Mouse (Mus musculus): ENCODE data around the gene Ndufb7. TPM values are rescaled to one million over a fixed set of nuclear protein-coding genes. Genes with fewer than 3 reads are reported as not detected.
"Not testable (repeated sequence)": the region's sequence is repeated elsewhere in the genome, so short reads cannot be mapped to it uniquely, and the experiment has no call there.

Gene Ndufb7
- 214 and 230 TPM in 2 replicates for polyA plus RNA-seq (2015; fragmentation: Nextera tagmentation; extraction: Ambion mirVana)

DNA sequence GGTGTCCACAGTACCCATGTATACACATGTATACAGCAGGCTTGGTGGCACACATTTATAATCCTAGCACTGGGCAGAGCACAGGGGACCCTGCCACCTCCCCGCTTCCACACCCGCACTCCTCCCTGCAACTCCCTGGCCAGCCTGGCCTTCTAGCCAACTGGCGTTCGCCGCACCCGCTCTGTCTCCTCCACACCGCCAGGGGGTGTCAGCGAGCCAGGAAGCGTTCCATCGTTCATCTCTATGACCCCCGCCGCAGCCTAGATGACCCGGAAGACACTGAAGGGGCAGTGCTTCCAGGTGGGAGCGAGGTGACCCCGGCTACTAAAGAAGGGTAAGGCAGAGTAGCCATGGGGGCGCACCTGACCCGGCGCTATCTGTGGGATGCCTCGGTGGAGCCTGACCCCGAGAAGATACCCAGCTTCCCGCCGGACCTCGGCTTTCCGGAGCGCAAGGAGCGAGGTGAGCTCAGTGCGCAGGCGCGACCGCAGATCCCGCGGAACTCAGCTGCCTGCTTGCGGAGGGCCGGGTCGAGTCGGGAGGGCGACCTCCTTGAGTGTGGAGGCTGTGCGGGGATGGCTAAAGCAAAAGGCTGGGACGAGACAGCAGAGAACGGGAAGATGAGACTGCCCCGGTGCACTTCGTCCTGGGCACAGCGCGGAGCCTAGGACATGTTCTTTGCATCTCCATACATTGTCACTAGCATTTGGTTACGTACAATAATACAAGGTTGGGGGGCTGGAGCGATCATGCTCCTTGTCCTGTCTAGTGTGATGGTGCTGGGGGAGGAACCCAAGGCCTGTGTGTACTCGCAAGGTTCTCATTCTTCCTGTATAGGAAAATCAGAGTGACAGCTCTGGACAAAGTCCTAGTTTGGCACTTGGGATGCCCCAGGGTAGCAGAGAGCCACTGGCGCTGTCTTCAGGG lies at the start of gene Ndufb7:
Ndufb7 (plus strand) TSS at position 203 of the 927 bp plus-strand sequence.
- peak within 1 kb of the TSS; percentile 88 for H3K4me2 ChIP-seq (ENCODE audit: low read depth, low read length)
- H3K4me1 ChIP-seq (ENCODE audit: control insufficient read depth, low read depth, low read length) = peaks cover 44% of the 10 kb centered on the region
- peak within 1 kb of the TSS; percentile 91 for H3K4me3 ChIP-seq (ENCODE audit: low read depth, low read length)
- WGBS (ENCODE audit: insufficient replicate concordance) = under 1% methylated on average over 48 of the region's 48 CpGs
- H3K9me3 ChIP-seq (replicated peaks; ENCODE audit: control insufficient read depth, low read length) = no peaks in the 10 kb centered on the region
- H3K27me3 ChIP-seq (ENCODE audit: control insufficient read depth, insufficient read depth, low read depth, low read length) = no peaks in the 10 kb centered on the region
- peak within 1 kb of the TSS; percentile 82 for H3K27ac ChIP-seq (ENCODE audit: low read length)
- ATAC-seq (ENCODE audit: low read depth) = peak; percentile 82
- peaks cover 9% of the 10 kb centered on the region for H3K36me3 ChIP-seq (ENCODE audit: control insufficient read depth, insufficient read depth)
- peak within 1 kb of the TSS; percentile 90 for H3K9ac ChIP-seq (ENCODE audit: low read depth, low read length)

DNA sequence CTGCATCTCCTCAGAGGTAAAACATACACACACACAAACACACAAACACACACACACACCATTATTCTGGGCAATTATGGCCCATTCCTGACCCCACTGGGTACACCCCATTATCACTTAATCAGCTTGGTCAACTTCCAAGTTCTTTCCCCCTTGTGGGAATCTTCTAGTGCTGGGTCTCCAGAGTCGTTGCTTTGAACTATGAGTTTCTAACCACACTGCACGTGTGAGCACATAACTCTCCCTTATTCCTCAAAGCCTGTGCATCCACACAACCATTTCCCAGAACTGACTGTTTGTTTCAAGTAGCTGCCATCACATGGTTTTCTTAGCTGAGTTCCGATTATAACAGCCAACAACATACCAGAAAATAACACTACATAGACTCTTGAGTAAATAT lies 46.0 kb upstream of the Ndufb7 start:
- no peak overlapping the region for H3K27ac ChIP-seq (ENCODE audit: low read length)
- H3K27me3 ChIP-seq (ENCODE audit: control insufficient read depth, insufficient read depth, low read depth, low read length) = no peaks in the 10 kb centered on the region
- H3K36me3 ChIP-seq (ENCODE audit: control insufficient read depth, insufficient read depth) = no peaks in the 10 kb centered on the region
- H3K4me1 ChIP-seq (ENCODE audit: control insufficient read depth, low read depth, low read length) = no peaks in the 10 kb centered on the region
- ATAC-seq (ENCODE audit: low read depth) = no peak
- no peak overlapping the region for H3K9ac ChIP-seq (ENCODE audit: low read depth, low read length)
- H3K4me2 ChIP-seq (ENCODE audit: low read depth, low read length) = no peak overlapping the region
- no peaks in the 10 kb centered on the region for H3K9me3 ChIP-seq (replicated peaks; ENCODE audit: control insufficient read depth, low read length)
- WGBS (ENCODE audit: insufficient replicate concordance) = 47% methylated on average over 3 of the region's 3 CpGs
- no peak overlapping the region for H3K4me3 ChIP-seq (ENCODE audit: low read depth, low read length)

DNA sequence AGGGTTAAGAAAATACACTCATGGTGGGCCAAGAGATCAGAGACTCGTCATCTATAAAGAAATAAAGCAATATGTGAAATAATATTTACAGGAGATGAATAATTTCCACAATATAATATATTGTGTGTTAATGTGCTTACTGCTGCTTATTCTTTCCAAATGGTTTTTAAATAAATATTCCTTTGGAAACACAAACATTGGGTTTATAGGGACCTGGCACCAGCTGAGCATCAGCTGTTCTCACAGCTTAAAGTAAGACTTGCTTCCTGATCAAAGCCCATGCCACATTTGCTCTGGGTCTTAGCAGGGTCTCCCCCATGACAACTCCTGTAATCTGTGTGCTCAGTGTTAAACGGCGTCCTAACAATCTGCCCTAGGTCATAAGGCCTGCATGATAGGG lies 45.6 kb upstream of the Ndufb7 start:
- not testable (repeated sequence) for H3K4me1 ChIP-seq (ENCODE audit: control insufficient read depth, low read depth, low read length); ATAC-seq (ENCODE audit: low read depth)

DNA sequence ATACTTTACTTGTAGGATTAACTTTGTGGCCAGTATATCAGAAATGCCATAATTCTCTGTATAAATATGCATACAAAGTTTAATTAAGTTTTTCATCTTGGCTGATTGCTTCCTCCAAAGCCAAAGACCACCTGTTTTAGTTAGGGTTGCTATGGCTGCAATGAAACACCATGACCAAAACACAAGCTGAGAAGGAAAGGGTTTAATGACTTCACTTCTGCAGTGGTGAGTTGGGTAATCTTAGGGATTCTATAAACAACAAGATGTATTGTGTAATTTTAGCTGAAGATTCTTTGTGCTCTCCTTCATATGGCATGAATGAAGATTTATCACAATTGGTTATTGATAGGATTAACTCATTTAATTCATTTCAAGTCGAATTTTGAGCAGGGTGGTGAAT lies 45.2 kb upstream of the Ndufb7 start:
- Histone ChIP-seq H3K4me1 (ENCODE audit: control insufficient read depth, low read depth, low read length) (no peaks in the 10 kb centered on the region), H3K9ac (ENCODE audit: low read depth, low read length) (no peak overlapping the region), H3K36me3 (ENCODE audit: control insufficient read depth, insufficient read depth) (no peaks in the 10 kb centered on the region), H3K27ac (ENCODE audit: low read length) (no peak overlapping the region), H3K4me3 (ENCODE audit: low read depth, low read length) (no peak overlapping the region), H3K27me3 (ENCODE audit: control insufficient read depth, insufficient read depth, low read depth, low read length) (no peaks in the 10 kb centered on the region), H3K9me3 (replicated peaks; ENCODE audit: control insufficient read depth, low read length) (no peaks in the 10 kb centered on the region), H3K4me2 (ENCODE audit: low read depth, low read length) (no peak overlapping the region)
- 17% methylated on average over 1 of the region's 1 CpGs for WGBS (ENCODE audit: insufficient replicate concordance)
- no peak for ATAC-seq (ENCODE audit: low read depth)

More for the DNA sequence above, 45.6 kb upstream of the Ndufb7 start:
- H3K9me3 ChIP-seq (replicated peaks; ENCODE audit: control insufficient read depth, low read length); H3K4me3 ChIP-seq (ENCODE audit: low read depth, low read length); H3K27me3 ChIP-seq (ENCODE audit: control insufficient read depth, insufficient read depth, low read depth, low read length); H3K9ac ChIP-seq (ENCODE audit: low read depth, low read length); H3K4me2 ChIP-seq (ENCODE audit: low read depth, low read length); H3K36me3 ChIP-seq (ENCODE audit: control insufficient read depth, insufficient read depth); H3K27ac ChIP-seq (ENCODE audit: low read length): not testable (repeated sequence)
- WGBS (ENCODE audit: insufficient replicate concordance) = 59% methylated on average over 3 of the region's 3 CpGs

DNA sequence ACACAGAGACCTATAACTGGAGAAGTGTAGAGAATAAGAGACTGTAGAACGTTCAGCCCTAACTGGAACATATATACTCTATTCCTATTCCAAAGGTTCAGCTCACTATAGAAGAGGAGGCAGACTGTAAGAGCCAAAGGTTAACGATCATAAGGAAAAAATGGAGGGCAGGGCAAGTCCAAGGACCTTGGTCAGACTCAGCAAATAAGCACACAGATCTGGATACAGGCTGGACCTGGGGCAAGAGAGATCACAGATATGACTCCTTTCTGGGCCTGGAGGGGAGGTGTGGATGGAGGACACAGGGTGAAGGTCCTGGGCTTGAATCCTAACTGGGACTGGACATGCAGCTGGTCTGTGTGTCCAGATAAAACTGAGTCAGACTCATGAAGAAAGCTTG lies 31.7 kb upstream of the Ndufb7 start:
- Histone ChIP-seq H3K4me3 (ENCODE audit: low read depth, low read length) (no peak overlapping the region), H3K27ac (ENCODE audit: low read length) (no peak overlapping the region), H3K9me3 (replicated peaks; ENCODE audit: control insufficient read depth, low read length) (no peaks in the 10 kb centered on the region), H3K4me1 (ENCODE audit: control insufficient read depth, low read depth, low read length) (no peaks in the 10 kb centered on the region), H3K27me3 (ENCODE audit: control insufficient read depth, insufficient read depth, low read depth, low read length) (no peaks in the 10 kb centered on the region), H3K4me2 (ENCODE audit: low read depth, low read length) (no peak overlapping the region), H3K9ac (ENCODE audit: low read depth, low read length) (no peak overlapping the region), H3K36me3 (ENCODE audit: control insufficient read depth, insufficient read depth) (no peaks in the 10 kb centered on the region)
- 54% methylated on average over 2 of the region's 2 CpGs for WGBS (ENCODE audit: insufficient replicate concordance)
- no peak for ATAC-seq (ENCODE audit: low read depth)

DNA sequence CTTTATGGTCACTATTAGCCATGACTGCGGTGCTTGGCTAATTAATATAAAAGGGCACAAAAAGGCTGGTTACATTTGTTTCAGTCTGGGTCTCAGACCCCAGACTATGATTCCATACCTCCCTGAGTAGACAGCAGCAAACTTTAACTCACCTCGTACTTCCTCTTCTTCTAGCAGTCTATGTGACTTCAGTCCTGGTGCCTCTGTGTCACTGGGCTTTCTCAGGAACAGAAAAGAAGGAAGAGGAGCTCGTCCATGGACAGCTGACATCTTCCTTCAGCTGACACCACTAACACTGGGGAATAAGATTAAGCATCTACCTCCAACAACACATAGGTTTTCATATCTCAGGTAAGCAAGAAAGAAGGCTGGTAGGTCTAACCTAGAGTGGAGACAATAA lies 30.7 kb upstream of the Ndufb7 start, which contains the start of gene Olfr370:
Olfr370 (plus strand) TSS at position 45 of the 400 bp plus-strand sequence.
- WGBS (ENCODE audit: insufficient replicate concordance) = 43% methylated on average over 3 of the region's 3 CpGs
- H3K27me3 ChIP-seq (ENCODE audit: control insufficient read depth, insufficient read depth, low read depth, low read length) = no peaks in the 10 kb centered on the region
- H3K4me1 ChIP-seq (ENCODE audit: control insufficient read depth, low read depth, low read length) = no peaks in the 10 kb centered on the region
- H3K4me3 ChIP-seq (ENCODE audit: low read depth, low read length) = no peak within 1 kb of the TSS
- no peak within 1 kb of the TSS for H3K4me2 ChIP-seq (ENCODE audit: low read depth, low read length)
- H3K9me3 ChIP-seq (replicated peaks; ENCODE audit: control insufficient read depth, low read length) = no peaks in the 10 kb centered on the region
- H3K36me3 ChIP-seq (ENCODE audit: control insufficient read depth, insufficient read depth) = no peaks in the 10 kb centered on the region
- no peak within 1 kb of the TSS for H3K27ac ChIP-seq (ENCODE audit: low read length)
- no peak for ATAC-seq (ENCODE audit: low read depth)
- no peak within 1 kb of the TSS for H3K9ac ChIP-seq (ENCODE audit: low read depth, low read length)

DNA sequence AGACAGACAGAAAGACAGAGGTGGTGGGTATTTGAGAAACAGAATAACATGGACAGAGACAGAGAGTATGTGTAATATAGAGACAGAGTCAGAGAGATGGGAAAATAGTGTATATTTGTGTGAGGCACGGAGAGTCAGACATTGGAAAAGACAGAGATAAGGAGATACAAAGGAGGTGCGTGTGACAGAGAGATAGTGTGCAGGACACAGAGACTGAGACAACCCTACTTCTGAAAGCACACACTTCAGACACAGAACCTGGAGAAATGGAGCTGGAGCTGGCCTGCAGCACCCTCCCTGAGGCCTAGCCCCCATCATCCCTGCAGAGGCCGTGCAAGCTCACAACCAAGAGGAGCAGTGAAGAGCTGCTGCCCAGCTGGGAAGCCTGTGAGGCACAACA lies 3.8 kb upstream of the Ndufb7 start:
- peak overlapping the region; percentile 39; the same call in 1 of the 2 replicates for H3K27ac ChIP-seq (ENCODE audit: low read length)
- no peaks in the 10 kb centered on the region for H3K36me3 ChIP-seq (ENCODE audit: control insufficient read depth, insufficient read depth)
- H3K9me3 ChIP-seq (replicated peaks; ENCODE audit: control insufficient read depth, low read length) = no peaks in the 10 kb centered on the region
- H3K4me3 ChIP-seq (ENCODE audit: low read depth, low read length) = peak overlapping the region; percentile 9; the same call in 1 of the 2 replicates
- H3K4me2 ChIP-seq (ENCODE audit: low read depth, low read length) = peak overlapping the region; percentile 45
- H3K9ac ChIP-seq (ENCODE audit: low read depth, low read length) = peak overlapping the region; percentile 26
- WGBS (ENCODE audit: insufficient replicate concordance) = 15% methylated on average over 3 of the region's 3 CpGs
- ATAC-seq (ENCODE audit: low read depth) = peak; percentile 53
- H3K4me1 ChIP-seq (ENCODE audit: control insufficient read depth, low read depth, low read length) = peaks cover 37% of the 10 kb centered on the region
- H3K27me3 ChIP-seq (ENCODE audit: control insufficient read depth, insufficient read depth, low read depth, low read length) = no peaks in the 10 kb centered on the region

DNA sequence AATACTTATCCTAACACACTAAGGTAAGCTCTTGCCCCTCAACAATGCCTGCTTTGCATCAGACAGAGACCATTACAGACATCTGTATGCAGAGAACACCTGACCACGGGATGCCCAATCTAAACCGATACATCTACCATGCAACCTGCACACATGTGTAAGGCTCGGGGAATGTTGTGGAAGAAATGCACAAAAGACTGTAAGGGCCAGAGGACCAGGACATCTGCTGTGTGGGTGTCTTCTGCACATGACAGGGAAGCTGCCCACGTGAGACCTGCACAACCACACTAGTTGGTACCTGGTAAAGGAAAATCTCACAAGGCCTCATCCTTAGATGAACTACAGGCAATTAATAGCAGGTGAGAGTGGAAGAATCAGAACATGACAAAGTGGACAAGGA lies 3.2 kb upstream of the Ndufb7 start:
- H3K27ac ChIP-seq (ENCODE audit: low read length) = no peak overlapping the region

More for the DNA sequence above, 3.2 kb upstream of the Ndufb7 start:
- Histone ChIP-seq H3K4me1 (ENCODE audit: control insufficient read depth, low read depth, low read length) (peaks cover 42% of the 10 kb centered on the region), H3K9ac (ENCODE audit: low read depth, low read length) (peak overlapping the region; percentile 26; the same call in 1 of the 2 replicates), H3K27me3 (ENCODE audit: control insufficient read depth, insufficient read depth, low read depth, low read length) (no peaks in the 10 kb centered on the region), H3K9me3 (replicated peaks; ENCODE audit: control insufficient read depth, low read length) (no peaks in the 10 kb centered on the region), H3K4me2 (ENCODE audit: low read depth, low read length) (no peak overlapping the region; the same call in 1 of the 2 replicates), H3K4me3 (ENCODE audit: low read depth, low read length) (no peak overlapping the region), H3K36me3 (ENCODE audit: control insufficient read depth, insufficient read depth) (no peaks in the 10 kb centered on the region)
- WGBS (ENCODE audit: insufficient replicate concordance) = 67% methylated on average over 4 of the region's 4 CpGs
- ATAC-seq (ENCODE audit: low read depth) = no peak

All from liver, embryonic 16.5 days (tissue).